Mouse (Mus musculus): ENCODE results near the gene Krtap28-10.

The Krtap28-10 gene

DNA sequence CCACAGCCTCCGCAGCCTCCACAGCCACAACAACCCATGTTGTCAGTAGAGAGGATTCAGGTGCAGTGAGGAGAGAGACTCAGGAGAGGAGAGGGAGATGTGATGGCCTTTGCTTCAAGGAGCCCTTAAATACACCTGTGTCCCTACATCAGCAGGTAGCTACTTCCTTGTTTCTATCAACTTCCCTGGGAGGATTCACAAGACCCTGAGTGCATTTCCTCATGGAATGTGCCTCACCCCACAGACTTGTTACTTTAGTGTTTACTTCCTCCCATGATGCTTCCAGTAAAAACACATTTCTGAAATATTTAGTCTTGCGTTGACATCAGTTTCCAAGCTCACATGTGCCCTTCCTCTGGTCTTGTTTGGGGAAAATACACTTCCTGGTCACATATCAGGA is at the start of gene Krtap28-10:
Gene Krtap28-10 (minus strand): TSS at position 101 of the 400 bp plus-strand sequence.
- no peak for DNase-seq (ENCODE audit: low spot score in 2 of 2)

DNA sequence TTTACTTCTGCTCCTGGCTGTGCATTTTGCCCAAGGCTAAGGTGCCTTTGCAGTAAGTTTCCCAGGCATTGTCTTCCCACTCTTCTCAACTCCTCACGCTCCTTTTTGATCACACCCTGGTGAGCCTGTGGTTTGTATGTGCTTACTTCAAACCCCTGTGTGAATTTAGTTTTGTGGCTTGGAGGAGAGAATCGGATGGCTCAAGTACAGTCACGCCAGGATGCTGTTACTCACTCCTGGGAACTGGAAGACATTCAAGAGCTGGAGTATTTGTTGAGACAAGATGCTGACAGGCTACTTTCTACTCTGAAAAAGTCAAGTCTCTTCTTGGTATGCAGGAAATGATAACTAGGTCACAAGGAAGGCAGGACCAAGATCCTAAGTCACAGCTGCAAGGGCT is 49.0 kb upstream of the Krtap28-10 start:
- no peak for DNase-seq (ENCODE audit: low spot score in 2 of 2)

DNA sequence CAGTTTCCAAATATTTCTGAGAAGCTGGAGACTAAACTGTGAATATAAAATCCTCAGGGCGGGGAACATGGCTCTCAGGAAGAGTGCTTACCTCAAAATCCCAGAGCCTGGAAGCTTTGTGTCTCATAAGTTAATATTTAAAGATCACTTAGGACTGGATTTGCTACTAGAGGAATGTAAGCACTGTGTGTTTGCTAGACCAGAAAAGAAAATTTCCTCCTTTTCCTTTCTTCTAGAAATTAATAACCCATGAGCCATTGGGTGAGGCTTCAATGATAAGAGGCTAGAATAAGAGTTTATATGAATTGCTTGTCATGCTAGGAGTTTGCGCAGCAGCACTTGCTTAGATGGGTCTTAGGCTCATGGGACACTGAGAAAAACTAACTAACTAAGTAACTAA is 42.5 kb upstream of the Krtap28-10 start:
- no peak for DNase-seq (ENCODE audit: low spot score in 2 of 2)

DNA sequence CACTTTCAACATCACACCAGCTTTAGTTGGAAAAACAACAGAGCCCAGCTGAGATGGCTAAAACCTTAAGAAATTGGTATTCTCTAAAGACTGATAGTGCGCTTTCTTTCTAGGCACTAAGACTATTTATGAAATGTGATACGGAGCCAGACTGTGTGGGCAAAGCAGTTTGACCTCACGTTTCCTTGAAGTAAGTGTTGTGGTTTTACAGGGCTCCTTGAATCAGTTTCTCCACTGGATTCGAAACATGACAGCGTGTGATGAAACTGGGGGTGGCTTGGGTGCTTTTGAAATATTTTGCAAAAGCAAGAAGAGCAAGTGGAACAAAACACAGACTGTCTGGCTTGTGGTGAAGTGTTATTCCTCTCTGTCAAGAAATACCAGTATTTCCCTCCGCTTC is 34.7 kb upstream of the Krtap28-10 start:
- DNase-seq (ENCODE audit: low spot score in 2 of 2), result no peak

DNA sequence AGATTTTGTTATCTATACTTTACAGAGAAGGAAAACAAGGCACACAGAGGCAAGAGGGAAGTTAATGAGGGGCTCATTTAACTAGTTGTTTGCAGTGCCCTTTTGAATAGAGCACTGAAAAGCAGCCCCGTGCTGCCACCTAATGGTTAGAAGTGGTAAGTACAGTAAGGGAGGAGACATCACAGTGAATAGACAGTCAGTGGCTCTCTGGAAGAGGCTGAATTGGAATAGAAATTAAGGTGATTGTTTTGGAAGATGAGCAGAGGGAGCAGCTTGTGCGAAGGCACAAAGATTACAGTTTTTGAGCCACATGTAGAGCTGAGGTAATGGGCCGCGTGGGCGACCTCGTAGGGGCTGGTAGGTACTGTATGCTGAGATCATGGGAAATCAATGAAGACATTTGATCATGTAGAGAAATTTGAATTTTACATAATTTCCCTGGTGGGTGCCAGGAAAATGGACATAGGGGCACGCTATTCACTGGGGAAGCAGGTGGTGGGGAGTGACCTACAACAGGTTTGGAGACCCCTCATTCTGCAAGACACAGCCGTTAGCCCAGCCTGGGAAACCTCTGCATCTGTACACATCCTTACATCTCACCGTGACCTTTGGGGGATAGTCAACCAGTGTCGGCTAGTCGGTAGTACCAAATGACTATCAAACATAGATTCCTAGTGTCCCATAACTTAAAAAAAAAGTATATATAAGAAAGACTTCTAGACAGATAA is 34.1 kb upstream of the Krtap28-10 start:
- peak in 1 of 2 experiments; percentile 1 for DNase-seq (ENCODE audit: low spot score in 2 of 2)

DNA sequence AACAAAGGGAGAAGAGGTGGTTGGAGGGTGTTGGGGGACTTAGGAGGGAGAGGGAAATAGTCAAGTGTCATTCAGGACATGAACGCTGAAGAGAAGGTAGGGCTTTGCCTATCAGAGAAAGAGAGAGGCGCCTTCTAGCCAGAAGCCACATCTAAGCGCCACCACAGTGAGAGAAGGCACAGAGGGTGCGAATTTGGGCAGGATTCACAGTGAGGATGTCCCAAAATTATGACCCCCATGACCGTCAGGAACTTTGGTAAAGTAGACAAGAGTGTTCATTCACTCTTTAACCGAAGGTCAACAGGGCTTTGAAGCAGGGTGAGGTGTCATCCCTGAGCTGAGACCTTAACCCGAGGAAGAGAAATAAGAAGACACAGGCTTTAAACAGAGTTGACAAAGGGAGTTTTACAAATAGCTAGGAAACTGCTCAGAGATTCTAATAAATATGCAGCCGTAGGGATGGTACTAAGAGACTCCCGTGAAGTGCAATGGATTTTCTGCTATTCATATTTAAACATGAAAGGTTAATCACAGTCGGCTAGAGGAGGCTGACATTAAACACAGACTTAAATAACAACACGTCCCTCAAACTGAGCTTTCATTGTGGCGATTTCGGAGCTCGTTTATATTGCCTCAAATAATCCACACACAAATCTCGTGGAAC is 33.4 kb upstream of the Krtap28-10 start:
- no peak for DNase-seq (ENCODE audit: low spot score in 2 of 2)

DNA sequence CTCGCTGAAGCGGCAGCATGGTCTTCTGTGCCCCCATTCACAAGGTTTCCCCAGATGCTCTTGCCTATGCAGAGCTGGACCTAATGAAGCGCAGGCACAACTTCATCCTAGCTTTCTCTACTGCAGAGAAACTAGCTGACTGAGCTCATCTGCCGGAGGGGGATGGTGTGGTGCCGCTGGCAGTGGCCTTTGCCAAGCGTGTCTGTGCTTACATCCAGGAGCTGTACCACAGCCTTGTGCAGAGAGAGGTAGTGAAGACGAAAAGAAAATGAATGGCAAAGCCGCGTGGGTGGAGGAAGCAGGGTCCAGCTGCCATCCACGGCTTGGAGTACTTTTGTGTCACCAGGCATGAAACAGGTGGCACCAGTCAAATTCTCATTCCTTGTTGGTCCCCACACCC is 24.9 kb upstream of the Krtap28-10 start:
- no peak for DNase-seq (ENCODE audit: low spot score in 2 of 2)

DNA sequence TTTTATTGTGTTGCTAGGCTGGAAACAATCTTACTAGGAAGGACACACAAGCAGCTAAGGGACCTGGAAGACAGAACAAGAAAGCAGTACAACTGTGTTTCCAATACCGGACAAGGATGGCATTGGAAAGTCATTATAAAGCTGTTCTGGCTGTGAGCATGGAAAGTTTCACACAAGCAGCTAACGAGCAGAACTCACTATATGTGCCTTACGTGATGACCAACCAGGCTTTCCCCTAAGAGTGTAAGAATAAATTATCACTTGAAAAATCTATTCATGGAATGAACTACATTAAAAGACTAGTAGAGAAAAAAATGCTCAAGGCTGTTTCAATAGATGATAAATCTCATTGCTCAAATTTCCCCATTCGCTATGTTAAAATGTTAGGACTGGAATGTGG is 24.3 kb upstream of the Krtap28-10 start:
- no peak for DNase-seq (ENCODE audit: low spot score in 2 of 2)

DNA sequence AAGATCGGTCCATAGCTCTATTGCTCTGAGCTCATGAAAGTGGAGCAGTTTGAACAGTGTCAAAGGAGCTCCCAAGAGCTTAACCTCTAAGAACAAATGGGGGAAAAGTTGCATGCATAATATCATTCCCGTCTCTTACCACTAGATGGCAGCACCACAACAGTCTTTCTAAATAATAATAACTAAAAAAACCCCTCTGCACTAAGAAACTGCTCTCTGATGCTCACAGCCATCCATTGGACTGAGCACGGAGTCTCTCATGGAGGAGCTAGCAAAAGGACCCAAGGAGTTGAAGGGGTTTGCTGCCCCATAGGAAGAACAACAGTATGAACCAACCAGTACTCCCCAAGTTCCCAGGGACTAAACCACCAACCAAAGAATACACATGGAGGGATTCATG is 22.6 kb upstream of the Krtap28-10 start:
- no peak for DNase-seq (ENCODE audit: low spot score in 2 of 2)

DNA sequence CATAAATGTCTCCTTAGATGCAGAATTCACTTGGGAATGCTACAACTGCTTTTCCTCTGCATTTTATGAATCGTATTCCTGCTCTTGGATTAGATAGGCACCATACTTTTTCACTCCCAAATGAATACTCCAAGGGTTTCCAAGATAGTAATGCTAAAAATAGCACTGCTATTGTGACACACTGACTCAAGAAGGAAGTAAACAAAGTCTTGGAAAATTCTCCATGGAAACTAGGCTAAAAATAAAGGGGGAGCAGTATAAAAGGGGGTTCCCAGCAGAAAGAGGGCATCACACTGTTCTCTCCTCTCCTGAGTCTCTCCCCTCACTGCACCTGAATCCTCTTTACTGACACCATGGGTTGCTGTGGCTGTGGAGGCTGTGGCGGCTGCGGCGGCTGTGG is 18.4 kb upstream of the Krtap28-10 start, which contains the start of gene Krtap28-13:
Gene Krtap28-13 (plus strand): TSS at position 288 of the 400 bp plus-strand sequence.
- no peak for DNase-seq (ENCODE audit: low spot score in 2 of 2)

DNA sequence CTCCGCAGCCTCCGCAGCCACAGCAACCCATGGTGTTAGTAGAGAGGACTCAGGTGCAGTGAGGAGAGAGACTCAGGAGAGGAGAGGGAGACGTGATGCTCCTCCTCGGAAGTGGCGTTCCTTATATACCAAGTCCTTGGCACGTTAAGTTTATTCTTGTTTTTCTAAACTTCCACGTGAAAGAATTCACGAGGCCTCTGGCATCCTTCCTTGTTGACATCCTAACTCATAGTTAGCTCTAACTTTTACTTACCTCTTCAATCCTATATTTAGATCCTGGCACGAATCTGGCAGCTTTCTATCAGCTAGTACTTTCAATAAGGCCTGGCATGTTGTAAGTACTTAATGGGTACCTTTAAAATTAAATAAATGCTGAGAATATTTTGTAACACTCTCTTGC is 17.0 kb upstream of the Krtap28-10 start, which contains the start of gene A030005K14Rik:
Gene A030005K14Rik (minus strand): TSS at position 101 of the 400 bp plus-strand sequence.
- no peak for DNase-seq (ENCODE audit: low spot score in 2 of 2)

DNA sequence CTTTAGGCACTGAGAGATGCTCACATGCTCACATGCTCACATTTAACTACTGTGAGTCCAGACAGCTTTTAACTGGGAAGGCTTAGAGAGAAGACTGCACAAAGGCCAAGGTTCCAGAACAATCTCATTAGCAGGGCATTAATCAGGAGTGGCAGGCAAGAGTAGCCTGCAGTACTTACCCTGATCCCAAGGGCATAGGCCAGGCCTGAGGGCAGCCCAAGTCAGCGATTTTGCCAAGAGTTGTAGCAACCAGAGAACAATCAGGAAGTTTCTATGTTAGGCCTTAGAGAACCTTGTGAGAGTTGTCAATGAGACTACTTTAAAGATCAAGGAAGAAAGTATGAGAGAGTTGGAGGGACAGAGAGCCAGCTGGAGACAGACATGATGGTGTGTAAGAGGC is 16.2 kb upstream of the Krtap28-10 start:
- DNase-seq (ENCODE audit: low spot score in 2 of 2), result no peak

DNA sequence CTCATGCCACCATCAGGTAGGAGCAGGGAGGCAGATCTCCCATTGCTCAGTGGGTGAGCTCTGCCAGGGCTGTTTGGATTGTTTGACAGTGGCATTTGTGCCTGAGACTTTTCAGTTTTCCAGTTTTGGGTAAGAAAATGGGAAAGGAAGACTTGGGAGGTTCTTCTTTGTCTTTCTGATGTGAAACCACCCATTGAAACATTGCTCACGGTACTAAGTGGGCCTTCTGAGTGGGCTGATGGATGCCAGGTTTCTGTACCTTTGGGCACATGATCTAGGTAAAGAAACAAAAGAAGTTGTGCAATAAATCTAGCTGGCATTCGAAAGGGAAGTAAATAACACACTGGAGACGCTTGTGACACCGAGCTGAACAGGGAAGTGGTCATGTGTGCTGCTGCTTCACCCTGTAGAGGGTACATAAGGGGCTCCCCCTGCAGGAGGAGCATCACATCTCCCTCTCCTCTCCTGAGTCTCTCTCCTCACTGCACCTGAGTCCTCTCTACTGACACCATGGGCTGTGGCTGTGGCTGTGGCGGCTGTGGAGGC is 2.7 kb upstream of the Krtap28-10 start, which contains the start of gene Gm47969:
Gene Gm47969 (plus strand): TSS at position 51 of the 546 bp plus-strand sequence.
- no peak for DNase-seq (ENCODE audit: low spot score in 2 of 2)

DNA sequence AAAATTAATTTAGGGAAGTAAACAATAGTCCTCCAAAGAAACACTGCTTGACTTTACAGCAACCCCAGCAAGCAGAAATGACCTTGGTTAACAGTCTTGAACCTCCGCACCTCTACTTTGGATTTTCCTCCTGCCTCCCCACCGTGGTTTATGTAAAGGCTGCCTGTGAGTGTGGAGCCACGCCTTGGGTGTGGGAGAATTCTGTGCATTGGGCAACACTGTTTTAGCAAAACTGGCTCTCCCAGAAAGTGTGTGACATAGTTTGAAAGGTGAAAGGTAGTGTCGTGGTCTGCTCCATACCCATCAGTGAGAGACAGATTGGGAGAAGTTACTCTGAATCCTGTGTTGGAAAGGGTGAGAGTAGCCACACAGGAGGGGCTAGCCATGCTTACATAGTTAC is 3.2 kb downstream of the Krtap28-10 start:
- no peak for DNase-seq (ENCODE audit: low spot score in 2 of 2)

DNA sequence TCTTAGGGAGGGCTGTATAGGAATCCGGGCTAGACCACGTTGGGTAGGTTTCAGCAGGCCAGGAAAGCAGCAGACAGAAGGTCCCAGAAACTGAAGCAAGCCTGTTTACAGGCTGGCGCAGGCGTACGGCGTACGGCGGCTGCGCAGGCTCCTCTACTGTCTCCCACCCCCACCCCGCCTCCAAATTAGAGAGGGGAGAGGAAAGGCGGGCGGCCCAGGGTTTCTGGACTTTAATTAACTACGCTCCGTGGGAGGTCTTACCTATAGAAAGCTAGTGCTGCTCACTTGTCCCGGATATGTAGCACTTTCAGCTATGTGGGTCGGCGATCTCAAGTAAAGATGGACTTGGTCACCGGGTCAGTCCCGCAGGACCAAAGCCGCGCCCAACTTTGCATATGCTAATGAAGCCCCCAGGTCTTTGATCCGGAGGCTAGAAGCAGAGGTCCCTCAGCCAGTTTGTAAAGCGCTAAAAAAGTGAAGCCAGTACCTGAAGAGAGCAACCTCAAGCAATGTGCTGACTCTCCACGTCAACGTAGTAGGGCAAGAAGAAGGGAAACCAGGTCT is 4.1 kb downstream of the Krtap28-10 start, which contains the start of gene Slc19a3:
Gene Slc19a3 (minus strand): TSS at position 340 of the 564 bp plus-strand sequence.
- DNase-seq (ENCODE audit: low spot score in 2 of 2), result no peak

DNA sequence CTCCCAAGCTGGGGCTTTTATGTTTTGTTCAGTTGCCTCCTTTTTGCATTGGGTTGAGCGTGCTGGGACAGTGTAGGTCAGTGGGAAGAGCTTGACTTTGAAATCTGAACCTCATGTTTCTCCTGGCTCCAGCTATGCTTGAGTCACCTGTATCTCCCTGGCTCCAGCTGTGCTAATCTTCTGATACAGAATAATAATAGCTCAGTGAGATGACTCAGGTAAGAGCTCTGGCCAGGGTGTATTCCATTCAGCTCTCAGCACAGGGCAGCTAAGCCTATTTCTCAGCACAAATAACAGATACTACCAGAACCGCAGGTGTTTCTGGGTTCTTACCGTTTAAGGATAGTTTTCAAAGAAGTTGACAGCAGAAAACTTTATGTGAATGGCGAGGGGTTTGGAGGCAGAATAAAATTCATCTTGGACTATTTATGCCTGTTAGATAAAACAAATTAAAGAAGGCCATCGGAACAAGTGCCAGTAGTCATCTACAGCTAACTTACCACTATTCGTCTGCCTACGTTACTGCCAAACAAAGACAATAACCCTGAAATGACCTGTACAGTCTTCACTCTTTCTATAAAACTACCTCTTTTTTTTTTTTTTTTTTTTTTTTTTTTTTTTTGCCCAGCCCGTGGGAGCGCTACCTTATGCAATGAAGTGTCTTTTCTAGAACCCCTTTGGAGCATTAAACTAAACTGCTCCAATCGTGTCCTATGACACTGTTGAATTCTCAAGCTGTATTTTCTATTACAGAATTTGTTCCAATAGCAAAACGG is 5.2 kb downstream of the Krtap28-10 start:
- DNase-seq (ENCODE audit: low spot score in 2 of 2), result no peak

DNA sequence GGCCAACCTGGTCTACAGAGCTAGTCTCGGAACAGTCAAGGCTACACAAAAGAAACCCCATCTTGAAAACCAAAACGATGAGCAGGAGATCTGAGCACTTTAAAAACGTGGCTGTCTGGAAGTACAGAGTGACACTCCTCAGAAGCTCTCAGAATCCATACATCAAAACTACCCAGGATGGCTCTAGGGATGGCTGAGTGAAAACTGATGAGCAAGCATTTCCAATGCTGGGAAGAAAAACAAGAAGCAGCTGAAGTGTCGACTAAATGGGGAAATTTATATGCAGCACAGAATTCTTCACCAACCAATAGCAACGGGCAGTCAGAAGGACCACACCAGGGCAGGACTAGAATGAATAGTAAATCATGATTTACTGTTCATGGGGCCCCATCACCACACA is 7.8 kb downstream of the Krtap28-10 start:
- no peak for DNase-seq (ENCODE audit: low spot score in 2 of 2)

DNA sequence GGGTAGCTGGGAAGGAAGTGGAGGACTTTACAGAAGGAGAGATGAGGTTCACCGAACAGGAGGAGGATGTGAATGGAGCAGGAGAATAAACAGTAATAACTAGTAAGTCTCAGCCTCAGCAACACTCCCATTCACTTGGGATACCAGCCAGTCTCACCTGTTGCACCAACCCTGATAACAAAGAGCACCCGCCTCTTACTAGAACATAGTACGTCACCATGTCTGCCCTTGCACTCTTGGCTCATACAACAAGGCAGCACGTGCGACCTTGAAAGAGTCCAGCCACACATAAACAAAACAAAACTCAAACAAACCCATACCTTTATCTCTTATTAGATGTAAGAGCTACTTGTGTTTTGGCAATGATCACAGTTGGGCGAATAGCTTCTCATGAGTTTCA is 9.8 kb downstream of the Krtap28-10 start:
- DNase-seq (ENCODE audit: low spot score in 2 of 2), result no peak

DNA sequence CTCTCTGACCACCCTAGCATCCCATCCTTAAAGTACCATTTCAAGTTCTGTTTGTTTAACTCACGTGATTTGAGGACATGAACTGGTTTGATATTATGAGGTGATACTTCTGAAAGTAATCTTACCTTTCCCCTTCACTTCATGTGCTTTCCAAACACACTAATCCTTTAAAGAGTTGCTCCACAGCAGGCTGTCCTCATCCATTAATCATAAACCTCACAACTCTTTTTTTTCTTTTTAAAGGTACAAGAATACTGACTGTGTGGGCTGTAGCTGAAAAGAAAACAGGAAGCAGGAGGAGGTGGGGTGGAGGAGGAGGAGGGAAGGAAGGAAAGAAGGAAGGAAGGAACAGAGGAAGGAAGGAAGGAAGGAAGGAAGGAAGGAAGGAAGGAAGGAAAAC is 10.3 kb downstream of the Krtap28-10 start:
- no peak for DNase-seq (ENCODE audit: low spot score in 2 of 2)

DNA sequence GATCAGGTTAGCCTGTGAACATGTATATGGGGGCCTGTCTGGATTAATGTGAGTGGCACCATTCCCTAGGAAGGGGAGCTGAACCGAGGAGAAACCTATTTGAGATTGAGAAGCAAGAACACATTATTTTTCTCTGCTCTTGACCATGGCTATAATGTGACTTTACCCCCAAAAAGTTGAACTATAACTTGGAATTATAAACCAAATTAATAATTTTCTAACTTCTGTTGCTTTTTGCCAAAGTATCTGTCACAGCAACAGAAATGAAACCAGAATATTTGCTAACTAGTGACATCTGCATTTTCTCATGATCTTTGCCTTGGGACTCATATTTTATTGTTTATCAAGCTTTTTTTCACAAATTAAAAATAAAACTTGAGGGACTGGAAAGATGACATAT is 25.7 kb downstream of the Krtap28-10 start:
- no peak for DNase-seq (ENCODE audit: low spot score in 2 of 2)

DNA sequence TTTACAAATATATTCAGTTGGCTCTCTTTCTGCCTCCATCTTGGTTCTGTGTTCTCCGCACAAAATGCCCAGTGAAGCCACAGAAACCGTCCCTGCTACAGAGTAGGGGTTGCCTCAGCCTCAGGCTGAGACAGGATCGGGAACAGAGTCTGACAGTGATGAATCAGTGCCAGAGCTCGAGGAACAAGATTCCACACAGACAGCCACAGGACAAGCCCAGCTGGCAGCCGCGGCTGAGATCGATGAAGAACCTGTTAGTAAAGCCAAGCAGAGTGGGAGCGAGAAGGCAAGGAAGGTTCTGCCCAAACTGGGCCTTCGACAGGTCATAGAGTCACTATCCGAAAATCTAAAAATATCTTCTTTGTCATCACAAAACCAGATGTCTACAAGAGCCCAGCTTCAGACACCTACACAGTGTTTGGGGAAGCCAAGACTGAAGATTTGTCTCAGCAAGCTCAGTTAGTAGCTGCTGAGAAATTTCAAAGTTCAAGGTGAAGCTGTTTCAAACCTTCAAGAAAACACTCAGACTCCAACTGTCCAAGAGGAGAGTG is 26.9 kb downstream of the Krtap28-10 start:
- no peak for DNase-seq (ENCODE audit: low spot score in 2 of 2)
